Mouse (Mus musculus) retina, adult 2 months (tissue): Measurements from ENCODE around the gene Hist1h3e.
"Not testable (repeated sequence)": the region's sequence is repeated elsewhere in the genome, so short reads cannot be mapped to it uniquely, and the experiment has no call there.

Source experiments
- DNase-seq: peaks from one replicate; pipeline ENCODE4 v3.0.0-alpha.2; 2012; ENCODE audit warnings: low read depth, low spot score

Hist1h3e gene

DNA sequence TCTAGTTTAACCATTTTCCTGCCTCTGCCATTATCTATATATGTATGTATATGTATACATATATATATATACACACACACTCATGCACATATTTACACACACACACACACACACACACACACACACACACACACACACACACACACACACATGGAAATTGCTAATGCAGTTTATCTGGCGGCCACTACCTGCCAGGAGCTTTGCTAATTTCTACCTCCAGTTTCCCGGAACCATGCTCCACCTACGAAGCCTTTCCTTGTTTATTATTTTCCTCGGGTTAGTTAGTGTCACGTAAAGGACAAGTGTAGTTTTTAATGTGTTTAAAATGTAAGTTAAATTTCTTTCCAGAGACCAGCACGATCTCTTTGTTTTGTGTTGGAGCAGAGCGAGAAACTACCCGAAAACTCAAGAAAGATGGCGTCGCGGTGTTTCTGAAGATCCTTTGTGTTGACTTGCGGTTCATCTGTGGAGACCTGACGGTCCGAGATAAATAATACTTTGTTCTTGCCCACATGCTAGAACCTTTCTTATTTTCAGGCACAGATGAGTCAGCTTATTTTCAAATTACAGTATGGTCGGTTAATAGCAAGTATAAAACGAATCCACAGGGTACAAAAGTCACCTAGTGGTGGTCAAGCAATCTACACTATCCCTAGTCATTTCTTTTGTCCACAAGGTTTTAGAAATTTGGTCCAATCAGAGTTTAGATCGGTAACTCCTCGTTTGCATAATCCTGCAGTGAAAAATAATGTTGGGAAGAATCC lies 712 bp upstream of the Hist1h3e start:
- no peak for DNase-seq

DNA sequence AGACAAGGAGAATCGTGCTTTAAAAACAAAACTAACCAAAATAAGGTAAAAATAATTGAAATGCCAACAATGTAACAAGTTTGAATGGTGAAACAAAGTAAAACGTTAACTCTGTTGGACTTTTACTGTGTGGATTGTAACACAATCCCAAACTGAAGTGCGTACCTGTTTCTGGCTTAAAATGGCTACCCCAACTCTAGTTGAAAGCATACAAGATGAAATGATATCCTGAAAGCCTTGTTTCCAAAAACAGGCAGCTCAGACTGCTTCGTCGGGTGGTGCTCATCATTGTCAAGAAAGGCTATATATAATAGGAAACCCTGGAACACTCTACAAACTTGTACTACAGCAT lies 662 bp downstream of the Hist1h3e start:
- DNase-seq = not testable (repeated sequence)

DNA sequence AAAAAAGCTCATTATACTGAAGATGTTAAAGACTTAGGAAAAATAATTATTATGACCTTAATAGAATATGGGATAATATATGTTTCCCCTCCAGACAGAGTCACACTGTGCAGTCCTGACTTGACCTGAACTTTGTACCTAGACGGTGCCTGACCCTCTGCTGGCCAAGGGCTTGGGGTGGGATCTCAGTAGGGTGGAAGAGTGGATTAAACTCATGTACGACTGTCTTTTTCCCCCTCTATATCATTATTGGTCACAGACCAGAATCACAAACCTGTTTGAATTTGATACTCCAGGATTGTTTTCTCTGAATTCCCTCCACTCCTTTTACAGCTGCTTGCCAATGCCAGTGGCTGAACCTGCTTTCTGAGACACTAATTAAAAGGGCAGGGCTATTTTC lies 1.5 kb downstream of the Hist1h3e start:
- not testable (repeated sequence) for DNase-seq

DNA sequence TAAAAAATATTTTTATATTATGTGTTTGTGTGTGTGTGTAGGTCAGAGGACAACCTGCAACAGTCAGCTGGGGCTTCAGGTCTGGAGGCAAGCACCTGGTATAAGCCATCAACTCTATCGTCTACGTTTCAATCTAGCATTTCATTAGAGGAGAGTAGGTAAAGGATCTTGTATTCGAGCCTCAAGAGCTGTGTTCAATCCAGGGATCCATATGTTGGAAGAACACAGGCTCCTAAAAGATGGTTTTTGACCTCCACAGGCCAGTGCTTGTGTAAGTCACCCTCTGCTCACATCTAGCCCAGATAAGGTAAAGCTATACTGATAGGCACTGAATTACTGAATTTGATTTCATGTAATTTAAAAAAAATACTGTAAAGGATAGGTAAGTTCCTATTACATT lies 5.3 kb downstream of the Hist1h3e start:
- DNase-seq = no peak

GRCm38 (mm10) chr13:23555839-23556416 lies 6.2 kb downstream of the Hist1h3e start:
- DNase-seq = peak; percentile 76

DNA sequence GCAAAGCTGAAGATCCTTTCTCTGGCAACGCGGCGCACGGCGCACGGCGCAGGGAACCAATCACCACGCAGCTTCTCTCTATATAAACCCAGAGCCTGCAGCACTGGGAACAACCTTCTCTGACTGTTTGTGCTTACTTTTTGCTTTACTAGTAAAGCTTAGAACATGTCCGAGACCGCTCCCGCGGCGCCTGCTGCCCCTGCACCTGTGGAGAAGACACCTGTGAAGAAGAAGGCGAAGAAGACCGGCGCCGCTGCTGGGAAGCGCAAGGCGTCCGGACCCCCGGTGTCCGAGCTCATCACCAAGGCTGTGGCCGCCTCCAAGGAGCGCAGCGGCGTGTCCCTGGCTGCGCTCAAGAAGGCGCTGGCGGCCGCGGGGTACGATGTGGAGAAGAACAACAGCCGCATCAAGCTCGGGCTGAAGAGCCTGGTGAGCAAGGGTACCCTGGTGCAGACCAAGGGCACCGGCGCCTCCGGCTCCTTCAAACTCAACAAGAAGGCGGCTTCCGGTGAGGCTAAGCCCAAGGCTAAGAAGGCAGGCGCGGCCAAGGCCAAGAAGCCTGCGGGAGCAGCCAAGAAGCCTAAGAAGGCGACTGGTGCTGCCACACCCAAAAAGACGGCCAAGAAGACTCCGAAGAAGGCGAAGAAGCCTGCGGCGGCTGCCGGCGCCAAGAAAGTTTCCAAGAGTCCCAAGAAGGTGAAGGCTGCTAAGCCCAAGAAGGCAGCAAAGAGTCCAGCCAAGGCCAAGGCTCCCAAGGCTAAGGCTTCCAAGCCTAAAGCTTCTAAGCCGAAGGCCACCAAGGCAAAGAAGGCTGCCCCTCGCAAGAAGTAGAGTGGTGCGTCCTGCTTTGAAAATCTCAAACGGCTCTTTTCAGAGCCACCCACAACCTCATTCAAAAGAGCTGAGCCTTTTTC lies 7.0 kb downstream of the Hist1h3e start:
- DNase-seq = no peak

- no peak for DNase-seq
These were observed 7.8 kb downstream of the Hist1h3e start for GRCm38 (mm10) chr13:23554393-23554792.

DNA sequence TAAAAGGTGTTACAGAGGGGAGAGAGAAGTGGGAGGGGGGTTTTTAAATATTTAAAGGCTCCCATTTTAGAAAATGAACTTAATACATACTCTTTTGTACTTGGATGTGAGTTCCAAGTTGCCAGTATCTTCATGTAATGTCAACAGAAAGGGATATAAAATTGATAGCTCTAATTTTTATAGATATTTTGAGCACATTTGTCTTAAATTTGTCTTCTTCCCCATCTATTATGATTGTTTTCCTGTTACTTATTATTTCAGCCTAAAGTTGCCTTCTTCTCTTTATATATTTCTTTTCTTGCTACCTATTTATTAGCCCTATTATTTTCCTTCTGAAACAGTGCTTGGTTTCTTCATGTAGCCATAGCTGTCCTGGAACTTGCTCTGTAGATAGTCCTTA lies 9.2 kb downstream of the Hist1h3e start, which contains the start of gene Hist1h1d:
Gene Hist1h1d (plus strand): TSS at position 301 of the 400 bp plus-strand sequence.
- no peak for DNase-seq

GRCm38 (mm10) chr13:23551931-23552914 lies 9.9 kb downstream of the Hist1h3e start:
- DNase-seq = no peak

GRCm38 (mm10) chr13:23551146-23551834 lies 10.9 kb downstream of the Hist1h3e start, which contains the start of gene Hist1h4f:
Gene Hist1h4f, minus strand, starts transcription at chr13:23551648.
- peak; percentile 83 for DNase-seq

DNA sequence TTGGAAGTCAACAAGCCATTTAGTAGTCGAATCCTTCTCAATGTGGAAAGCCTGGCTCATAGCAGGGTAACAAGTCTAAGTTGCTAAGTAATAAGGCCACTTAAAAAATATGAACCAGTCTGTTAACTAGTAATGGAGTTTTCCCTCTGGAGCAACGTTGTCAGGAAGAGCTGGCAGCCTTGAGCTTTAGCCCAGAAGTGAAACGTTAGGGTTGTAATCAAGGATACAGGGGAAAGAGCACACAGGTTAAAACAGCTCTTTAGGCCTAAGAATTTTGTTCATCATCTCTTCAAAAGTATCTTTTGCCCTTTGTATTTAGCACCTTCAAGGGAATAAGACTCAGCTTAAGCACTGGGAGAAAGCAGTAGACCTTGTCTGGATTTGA lies 11.4 kb downstream of the Hist1h3e start:
- DNase-seq = no peak

- no peak for DNase-seq
These were observed 15.5 kb downstream of the Hist1h3e start for GRCm38 (mm10) chr13:23546694-23547093.

- DNase-seq = not testable (repeated sequence)
These were observed 17.4 kb downstream of the Hist1h3e start for GRCm38 (mm10) chr13:23544787-23545120.

DNA sequence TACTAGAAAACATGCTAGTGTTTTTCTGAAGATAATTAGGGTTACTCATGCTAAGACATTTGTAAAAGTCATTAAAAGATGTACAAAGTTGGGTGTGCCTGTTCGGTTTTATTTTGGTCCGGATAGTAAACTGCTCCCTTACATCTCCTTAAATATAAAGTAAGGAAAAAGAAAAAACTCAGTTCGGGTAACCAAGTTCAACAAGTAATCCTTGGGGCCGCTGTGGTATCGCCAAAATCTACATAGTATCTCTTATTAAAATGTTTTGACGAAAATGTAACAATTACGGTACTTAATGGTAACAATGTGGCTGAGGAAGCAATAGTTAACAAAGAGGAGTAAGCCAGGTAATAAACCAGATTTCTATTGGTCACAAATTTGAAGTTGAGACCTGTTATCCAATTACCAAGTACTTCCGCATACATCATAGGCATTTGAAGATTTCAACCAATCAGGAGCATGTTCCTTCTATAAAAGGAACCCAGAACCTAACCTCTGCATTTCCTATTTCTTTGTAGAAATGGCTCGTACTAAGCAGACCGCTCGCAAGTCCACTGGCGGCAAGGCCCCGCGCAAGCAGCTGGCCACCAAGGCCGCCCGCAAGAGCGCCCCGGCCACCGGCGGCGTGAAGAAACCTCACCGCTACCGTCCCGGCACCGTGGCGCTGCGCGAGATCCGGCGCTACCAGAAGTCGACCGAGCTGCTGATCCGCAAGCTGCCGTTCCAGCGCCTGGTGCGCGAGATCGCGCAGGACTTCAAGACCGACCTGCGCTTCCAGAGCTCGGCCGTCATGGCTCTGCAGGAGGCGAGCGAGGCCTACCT lies 18.0 kb downstream of the Hist1h3e start, which contains the start of gene Hist1h3f:
Gene Hist1h3f (plus strand): TSS at position 88 of the 822 bp plus-strand sequence.
- peak; percentile 90 for DNase-seq

- not testable (repeated sequence) for DNase-seq
These were observed 19.1 kb downstream of the Hist1h3e start, which contains the start of gene Hist1h2bh for GRCm38 (mm10) chr13:23542999-23543607. Gene Hist1h2bh, minus strand, starts transcription at chr13:23543392.

GRCm38 (mm10) chr13:23542225-23542980 lies 19.8 kb downstream of the Hist1h3e start:
- DNase-seq = not testable (repeated sequence)

DNA sequence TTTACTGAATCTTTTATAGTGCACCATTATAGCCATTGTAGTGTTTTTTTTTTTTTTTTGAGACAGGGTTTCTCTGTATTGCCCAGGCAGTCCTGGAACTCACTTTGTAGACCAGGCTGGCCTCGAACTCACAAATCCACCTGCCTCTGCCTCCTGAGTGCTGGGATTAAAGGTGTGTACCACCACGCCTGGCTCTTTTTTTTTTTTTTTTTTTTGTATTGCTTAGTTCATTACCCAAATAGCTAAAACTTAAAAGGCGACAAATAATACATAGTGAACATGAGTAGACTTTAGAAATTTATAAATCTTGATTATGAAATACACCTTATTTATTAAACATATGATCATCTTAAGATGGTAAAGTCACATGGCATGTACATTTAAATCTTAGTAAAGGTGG lies 20.7 kb downstream of the Hist1h3e start:
- no peak for DNase-seq

GRCm38 (mm10) chr13:23539821-23540220 lies 22.3 kb downstream of the Hist1h3e start:
- not testable (repeated sequence) for DNase-seq
